Mouse (Mus musculus) embryonic fibroblast, embryonic 13.5 days (primary cell): ENCODE results near the gene Zfp652. TPM values are rescaled to one million over a fixed set of nuclear protein-coding genes. Genes with fewer than 3 reads are reported as not detected.

Experiments
- H3K27ac ChIP-seq: 2 replicates; pipeline ENCODE4 v1.5.1; 2012; ENCODE audit warnings: low read length, control low read depth, inconsistent platforms; ENCODE audit not compliant: insufficient read depth
- H3K4me1 ChIP-seq: 2 replicates; pipeline ENCODE4 v1.6.1; 2011; ENCODE audit warnings: low read length; ENCODE audit not compliant: control insufficient read depth, insufficient read depth
- H3K4me3 ChIP-seq: 2 replicates; pipeline ENCODE4 v1.5.1; 2011; ENCODE audit warnings: mild to moderate bottlenecking, control low read depth, low read length; ENCODE audit not compliant: insufficient read depth
- CTCF ChIP-seq: IDR thresholded peaks from 2 replicates; pipeline ENCODE4 v1.5.1; 2011; ENCODE audit warnings: mild to moderate bottlenecking, control low read depth, low read length, moderate library complexity, borderline replicate concordance; ENCODE audit not compliant: insufficient read depth
- POLR2A ChIP-seq: IDR thresholded peaks from 2 replicates; pipeline ENCODE4 v1.6.1; 2011; ENCODE audit warnings: low read depth, mild to moderate bottlenecking, control low read depth, low read length, moderate library complexity
- polyA plus RNA-seq: library from polyadenylated mRNA; stranded (reverse); fragments of >200 nt; gene quantifications from 2 replicates; pipeline ENCODE4 v1.2.4, GENCODE M21; 2011; ENCODE audit warnings: low read depth; ENCODE audit not compliant: missing spikeins, insufficient read length

Zfp652 gene
- polyA plus RNA-seq, 1 experiment = 27.3 TPM

- H3K4me1 ChIP-seq = no peaks in the 10 kb centered on the region
- TF ChIP-seq POLR2A (no peak), CTCF (peak; percentile 37; the same call in 1 of the 2 replicates)
- H3K4me3 ChIP-seq = no peak overlapping the region
- no peak overlapping the region for H3K27ac ChIP-seq
These were observed 115.1 kb downstream of the Zfp652 start for GRCm38 (mm10) chr11:95827464-95828085.

DNA sequence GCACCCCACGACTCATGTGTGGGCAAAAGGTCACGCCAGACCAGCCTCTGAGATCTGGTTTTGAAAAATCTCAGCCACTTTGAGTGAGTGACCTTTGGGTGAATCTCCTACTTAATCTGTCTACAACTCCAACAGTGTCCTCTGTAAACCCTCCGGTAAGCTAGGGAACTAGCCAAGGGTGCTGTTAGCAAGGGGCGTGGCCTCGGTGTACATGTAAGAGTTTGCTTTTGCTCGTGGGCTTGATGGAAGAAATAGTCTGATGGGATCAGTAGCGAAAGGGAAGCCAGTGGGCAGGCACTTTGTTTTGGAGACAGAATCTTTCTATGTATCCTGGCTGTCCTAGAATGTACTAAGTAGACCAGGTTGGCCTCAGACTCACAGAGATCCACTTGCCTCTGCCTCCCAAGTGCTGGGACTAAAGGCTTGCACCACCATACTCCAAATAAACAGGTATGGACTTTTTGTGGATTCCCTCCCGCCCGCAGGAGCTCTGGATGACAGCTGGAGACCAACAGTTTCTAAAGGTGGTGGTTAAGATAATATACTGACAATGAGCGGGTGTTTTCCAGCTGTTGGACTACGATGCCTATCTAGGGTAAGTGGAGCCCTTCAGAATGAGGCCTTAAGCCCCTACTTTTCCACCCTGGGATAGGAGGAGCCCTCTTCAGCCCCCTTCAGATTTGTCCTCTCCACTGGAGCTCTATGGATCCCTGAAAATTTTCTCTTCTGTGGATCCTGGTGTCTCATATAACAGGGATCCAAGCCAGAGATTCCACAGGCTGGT lies 115.9 kb downstream of the Zfp652 start:
- TF ChIP-seq POLR2A (no peak), CTCF (no peak)
- Histone ChIP-seq H3K4me3 (no peak overlapping the region), H3K27ac (no peak overlapping the region), H3K4me1 (no peaks in the 10 kb centered on the region)

DNA sequence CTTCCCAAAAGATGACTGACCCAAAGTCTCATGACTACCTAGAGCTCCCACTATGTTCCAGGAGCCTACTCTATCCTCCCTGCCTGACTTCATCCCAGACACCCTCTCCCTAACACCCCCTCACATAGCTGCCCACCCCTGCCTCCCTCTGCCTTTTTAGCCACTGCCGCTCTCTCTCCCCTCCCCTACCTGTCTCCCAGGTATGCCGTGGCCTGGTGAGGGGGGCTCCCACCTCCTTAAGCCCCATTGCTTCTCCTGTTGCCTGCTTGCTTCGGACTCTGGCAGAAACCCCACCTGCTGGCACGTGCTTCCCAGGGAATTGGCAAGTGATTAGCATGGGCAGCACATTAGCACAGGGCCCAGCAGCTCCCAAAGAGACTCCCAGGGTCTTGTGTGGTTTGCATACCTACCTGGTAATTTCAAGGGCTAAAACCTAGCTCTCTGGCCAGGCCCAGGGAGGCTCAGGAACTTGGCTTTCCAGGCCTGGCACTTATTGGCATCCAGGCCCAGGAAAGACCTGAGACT lies 117.1 kb downstream of the Zfp652 start:
- H3K4me3 ChIP-seq = no peak overlapping the region
- TF ChIP-seq CTCF = no peak
- TF ChIP-seq POLR2A = no peak
- no peak overlapping the region for H3K27ac ChIP-seq
- no peaks in the 10 kb centered on the region for H3K4me1 ChIP-seq

GRCm38 (mm10) chr11:95830411-95831275 lies 118.2 kb downstream of the Zfp652 start:
- no peaks in the 10 kb centered on the region for H3K4me1 ChIP-seq
- no peak overlapping the region for H3K4me3 ChIP-seq
- TF ChIP-seq CTCF = no peak
- no peak for TF ChIP-seq POLR2A
- H3K27ac ChIP-seq = no peak overlapping the region

GRCm38 (mm10) chr11:95831276-95831619 lies 118.8 kb downstream of the Zfp652 start:
- no peak for TF ChIP-seq POLR2A
- no peak for TF ChIP-seq CTCF
- Histone ChIP-seq H3K4me3 (no peak overlapping the region), H3K4me1 (no peaks in the 10 kb centered on the region), H3K27ac (no peak overlapping the region)

GRCm38 (mm10) chr11:95831641-95832040 lies 119.2 kb downstream of the Zfp652 start:
- Histone ChIP-seq H3K4me3 (no peak overlapping the region), H3K27ac (no peak overlapping the region), H3K4me1 (no peaks in the 10 kb centered on the region)
- TF ChIP-seq CTCF (no peak), POLR2A (no peak)

- H3K4me1 ChIP-seq = 0 out of 2 replicates have a peak, but pooled peaks cover 1% of the 10 kb centered on the region
These were observed 119.9 kb downstream of the Zfp652 start for GRCm38 (mm10) chr11:95832129-95833005.

DNA sequence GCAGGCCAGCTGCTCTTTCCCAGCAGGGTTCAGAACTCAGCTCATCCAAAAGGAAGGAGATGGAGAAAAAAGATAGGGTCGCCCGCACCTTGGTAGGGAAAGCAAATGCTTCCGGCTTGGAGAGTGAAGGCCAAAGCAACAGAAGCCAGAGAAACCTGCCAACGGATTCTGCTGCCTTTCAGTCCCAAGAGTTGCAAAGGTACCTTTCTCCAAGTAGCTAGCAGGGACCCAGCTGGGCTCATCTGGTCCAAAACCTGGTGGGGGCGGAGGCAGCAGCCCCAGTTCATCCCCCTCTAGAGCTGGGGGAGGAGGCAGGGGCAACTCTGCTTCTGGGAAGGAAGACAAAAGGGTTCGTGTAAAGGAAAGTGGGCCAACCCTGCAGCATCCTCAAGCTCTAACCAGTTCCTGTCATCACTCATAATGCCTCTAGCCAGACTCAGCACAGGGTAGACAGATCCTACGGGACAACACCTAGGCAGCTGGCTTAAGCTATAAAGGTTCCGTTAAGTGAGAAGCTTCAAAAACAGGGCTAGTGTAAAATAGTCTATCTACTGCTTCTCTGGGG lies 120.6 kb downstream of the Zfp652 start:
- TF ChIP-seq POLR2A = no peak
- no peak for TF ChIP-seq CTCF
- H3K4me1 ChIP-seq = 0 out of 2 replicates have a peak, but pooled peaks cover 4% of the 10 kb centered on the region

More at GRCm38 (mm10) chr11:95832129-95833005, 119.9 kb downstream of the Zfp652 start:
- Histone ChIP-seq H3K4me3 (no peak overlapping the region), H3K27ac (no peak overlapping the region)
- TF ChIP-seq POLR2A (no peak), CTCF (no peak)

GRCm38 (mm10) chr11:95833631-95834142 lies 121.2 kb downstream of the Zfp652 start:
- TF ChIP-seq CTCF = no peak
- no peak for TF ChIP-seq POLR2A
- Histone ChIP-seq H3K4me1 (0 out of 2 replicates have a peak, but pooled peaks cover 4% of the 10 kb centered on the region), H3K27ac (no peak overlapping the region), H3K4me3 (no peak overlapping the region)

More for the DNA sequence above, 120.6 kb downstream of the Zfp652 start:
- Histone ChIP-seq H3K4me3 (no peak overlapping the region), H3K27ac (no peak overlapping the region)
